Mouse (Mus musculus): Measurements from ENCODE around the gene Tns4. TPM values are rescaled to one million over a fixed set of nuclear protein-coding genes. Genes with fewer than 3 reads are reported as not detected.

Gene Tns4
- polyA plus RNA-seq, 1 experiment from 2014 or later: 0.13 TPM

- 67% methylated on average over 5 of the region's 5 CpGs for WGBS (ENCODE audit: insufficient replicate concordance)
- no peaks in the 10 kb centered on the region for H3K9me3 ChIP-seq (replicated peaks; ENCODE audit: control insufficient read depth, low read length)
Measured at GRCm38 (mm10) chr11:99076744-99077319, 12.3 kb downstream of the Tns4 start.

DNA sequence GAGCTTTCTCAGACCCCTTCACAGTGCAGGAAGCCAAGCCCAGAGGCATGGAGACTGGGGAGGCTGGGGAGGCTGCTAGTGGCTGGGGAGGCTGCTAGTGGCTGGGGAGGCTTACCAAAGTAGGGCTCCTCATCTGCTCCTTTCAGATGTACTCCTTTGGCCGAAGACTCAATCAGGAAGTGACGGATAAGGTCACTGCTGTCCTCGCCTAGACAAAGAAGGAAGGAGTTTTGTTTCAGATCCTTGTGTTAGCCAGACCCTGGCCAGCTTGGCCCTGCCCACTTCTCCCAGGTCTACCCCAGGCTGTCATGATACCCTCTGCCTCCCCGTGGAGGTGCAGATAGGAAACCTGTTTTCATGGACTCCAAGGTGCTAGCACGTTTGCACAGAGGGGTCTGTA lies 15.3 kb downstream of the Tns4 start:
- no peaks in the 10 kb centered on the region; the same call in 1 of the 2 replicates for H3K27me3 ChIP-seq (ENCODE audit: control insufficient read depth, insufficient read depth, low read length)
- H3K9ac ChIP-seq (ENCODE audit: low read depth, low read length): no peak overlapping the region
- no peak overlapping the region for H3K27ac ChIP-seq (ENCODE audit: low read depth, low read length)
- 45% methylated on average over 5 of the region's 5 CpGs for WGBS (ENCODE audit: insufficient replicate concordance)
- no peak for ATAC-seq (replicated peaks; ENCODE audit: insufficient number of reproducible peaks, low FRiP score, low TSS enrichment)
- H3K36me3 ChIP-seq (ENCODE audit: control insufficient read depth, insufficient read depth, low read length): no peaks in the 10 kb centered on the region
- H3K4me1 ChIP-seq (ENCODE audit: control insufficient read depth, insufficient read depth, low read length): peaks cover 6% of the 10 kb centered on the region; the same call in 1 of the 2 replicates
- no peaks in the 10 kb centered on the region for H3K9me3 ChIP-seq (replicated peaks; ENCODE audit: control insufficient read depth, low read length)
- no peak overlapping the region for H3K4me3 ChIP-seq (ENCODE audit: low read depth, low read length)
- no peak overlapping the region for H3K4me2 ChIP-seq

More at GRCm38 (mm10) chr11:99076744-99077319, 12.3 kb downstream of the Tns4 start:
- Histone ChIP-seq H3K9ac (ENCODE audit: low read depth, low read length) (no peak overlapping the region), H3K4me3 (ENCODE audit: low read depth, low read length) (no peak overlapping the region), H3K27me3 (ENCODE audit: control insufficient read depth, insufficient read depth, low read length) (no peaks in the 10 kb centered on the region; the same call in 1 of the 2 replicates), H3K4me1 (ENCODE audit: control insufficient read depth, insufficient read depth, low read length) (0 out of 2 replicates have a peak, but pooled peaks cover 6% of the 10 kb centered on the region), H3K4me2 (no peak overlapping the region), H3K27ac (ENCODE audit: low read depth, low read length) (no peak overlapping the region), H3K36me3 (ENCODE audit: control insufficient read depth, insufficient read depth, low read length) (no peaks in the 10 kb centered on the region)
- no peak for ATAC-seq (replicated peaks; ENCODE audit: insufficient number of reproducible peaks, low FRiP score, low TSS enrichment)

GRCm38 (mm10) chr11:99071866-99072265 lies 17.2 kb downstream of the Tns4 start:
- no peak overlapping the region for H3K9ac ChIP-seq (ENCODE audit: low read depth, low read length)
- H3K27me3 ChIP-seq (ENCODE audit: control insufficient read depth, insufficient read depth, low read length): no peaks in the 10 kb centered on the region
- no peaks in the 10 kb centered on the region for H3K9me3 ChIP-seq (replicated peaks; ENCODE audit: control insufficient read depth, low read length)
- H3K4me2 ChIP-seq: no peak overlapping the region
- H3K4me1 ChIP-seq (ENCODE audit: control insufficient read depth, insufficient read depth, low read length): peaks cover 6% of the 10 kb centered on the region; the same call in 1 of the 2 replicates
- no peak overlapping the region for H3K4me3 ChIP-seq (ENCODE audit: low read depth, low read length)
- no peaks in the 10 kb centered on the region for H3K36me3 ChIP-seq (ENCODE audit: control insufficient read depth, insufficient read depth, low read length)
- H3K27ac ChIP-seq (ENCODE audit: low read depth, low read length): no peak overlapping the region
- 9% methylated on average over 6 of the region's 6 CpGs for WGBS (ENCODE audit: insufficient replicate concordance)
- ATAC-seq (replicated peaks; ENCODE audit: insufficient number of reproducible peaks, low FRiP score, low TSS enrichment): peak; percentile 40; the same call in 1 of the 2 replicates

DNA sequence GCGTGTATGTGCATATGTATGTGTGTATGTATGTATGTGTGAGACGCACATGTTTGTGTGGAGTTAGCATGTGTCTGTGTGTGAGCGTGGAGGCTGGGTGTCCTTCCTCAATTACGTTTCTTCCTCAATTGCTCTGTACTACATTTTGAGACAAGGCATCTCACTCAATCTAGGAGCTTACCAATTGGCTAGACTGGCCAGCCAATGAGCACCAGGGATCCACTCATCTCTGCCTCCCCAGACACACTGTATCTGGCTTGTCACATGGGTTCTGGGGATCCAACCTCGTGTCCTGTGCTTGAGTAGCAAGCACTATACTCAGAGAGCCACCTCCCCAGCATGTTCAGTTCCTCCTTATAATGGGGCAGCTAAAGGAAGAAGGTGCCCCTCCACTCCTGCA lies 20.7 kb downstream of the Tns4 start:
- ATAC-seq (replicated peaks; ENCODE audit: insufficient number of reproducible peaks, low FRiP score, low TSS enrichment): no peak
- 83% methylated on average over 5 of the region's 5 CpGs for WGBS (ENCODE audit: insufficient replicate concordance)
- Histone ChIP-seq H3K36me3 (ENCODE audit: control insufficient read depth, insufficient read depth, low read length) (no peaks in the 10 kb centered on the region), H3K4me3 (ENCODE audit: low read depth, low read length) (no peak overlapping the region), H3K4me1 (ENCODE audit: control insufficient read depth, insufficient read depth, low read length) (peaks cover 11% of the 10 kb centered on the region), H3K4me2 (no peak overlapping the region), H3K9me3 (replicated peaks; ENCODE audit: control insufficient read depth, low read length) (no peaks in the 10 kb centered on the region), H3K27me3 (ENCODE audit: control insufficient read depth, insufficient read depth, low read length) (no peaks in the 10 kb centered on the region), H3K9ac (ENCODE audit: low read depth, low read length) (no peak overlapping the region), H3K27ac (ENCODE audit: low read depth, low read length) (no peak overlapping the region)

DNA sequence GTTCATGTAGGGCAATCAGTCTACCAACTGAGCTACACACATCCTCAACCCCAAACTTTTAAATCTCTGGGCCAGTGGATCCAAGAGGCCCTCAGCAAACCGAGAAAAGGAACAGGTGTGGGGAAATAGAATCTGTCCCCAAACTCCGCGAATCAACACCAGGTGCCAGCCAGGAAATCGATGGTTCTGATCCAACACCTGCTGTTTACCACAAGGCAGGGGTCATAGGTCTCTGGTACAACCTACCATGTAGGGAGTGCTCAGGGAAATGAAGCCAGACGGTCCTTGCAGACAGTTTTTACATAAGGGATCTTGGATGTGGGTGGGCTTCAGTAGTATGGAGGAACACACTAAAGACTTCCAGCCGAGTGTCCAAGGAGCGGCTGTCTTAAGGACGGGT lies 21.5 kb downstream of the Tns4 start:
- H3K4me2 ChIP-seq: no peak overlapping the region
- no peak overlapping the region for H3K4me3 ChIP-seq (ENCODE audit: low read depth, low read length)
- H3K9ac ChIP-seq (ENCODE audit: low read depth, low read length): no peak overlapping the region
- no peaks in the 10 kb centered on the region for H3K27me3 ChIP-seq (ENCODE audit: control insufficient read depth, insufficient read depth, low read length)
- H3K9me3 ChIP-seq (replicated peaks; ENCODE audit: control insufficient read depth, low read length): no peaks in the 10 kb centered on the region
- no peak for ATAC-seq (replicated peaks; ENCODE audit: insufficient number of reproducible peaks, low FRiP score, low TSS enrichment)
- no peak overlapping the region for H3K27ac ChIP-seq (ENCODE audit: low read depth, low read length)
- H3K36me3 ChIP-seq (ENCODE audit: control insufficient read depth, insufficient read depth, low read length): no peaks in the 10 kb centered on the region
- WGBS (ENCODE audit: insufficient replicate concordance): 85% methylated on average over 8 of the region's 8 CpGs
- H3K4me1 ChIP-seq (ENCODE audit: control insufficient read depth, insufficient read depth, low read length): peaks cover 15% of the 10 kb centered on the region

- peak; percentile 63; the same call in 1 of the 2 replicates for ATAC-seq (replicated peaks; ENCODE audit: insufficient number of reproducible peaks, low FRiP score, low TSS enrichment)
- Histone ChIP-seq H3K4me2 (peak overlapping the region; percentile 1; the same call in 1 of the 2 replicates), H3K9ac (ENCODE audit: low read depth, low read length) (no peak overlapping the region; the same call in 1 of the 2 replicates), H3K9me3 (replicated peaks; ENCODE audit: control insufficient read depth, low read length) (no peaks in the 10 kb centered on the region), H3K27me3 (ENCODE audit: control insufficient read depth, insufficient read depth, low read length) (no peaks in the 10 kb centered on the region), H3K4me3 (ENCODE audit: low read depth, low read length) (no peak overlapping the region), H3K27ac (ENCODE audit: low read depth, low read length) (no peak overlapping the region), H3K36me3 (ENCODE audit: control insufficient read depth, insufficient read depth, low read length) (no peaks in the 10 kb centered on the region), H3K4me1 (ENCODE audit: control insufficient read depth, insufficient read depth, low read length) (peaks cover 9% of the 10 kb centered on the region; the same call in 1 of the 2 replicates)
- 5% methylated on average over 2 of the region's 2 CpGs for WGBS (ENCODE audit: insufficient replicate concordance)
Measured at GRCm38 (mm10) chr11:99065979-99066378, 23.1 kb downstream of the Tns4 start.

- peak; percentile 4; the same call in 1 of the 2 replicates for ATAC-seq (replicated peaks; ENCODE audit: insufficient number of reproducible peaks, low FRiP score, low TSS enrichment)
- Histone ChIP-seq H3K9me3 (replicated peaks; ENCODE audit: control insufficient read depth, low read length) (no peaks in the 10 kb centered on the region), H3K4me2 (peak overlapping the region; percentile 1; the same call in 1 of the 2 replicates), H3K4me1 (ENCODE audit: control insufficient read depth, insufficient read depth, low read length) (peaks cover 9% of the 10 kb centered on the region; the same call in 1 of the 2 replicates), H3K36me3 (ENCODE audit: control insufficient read depth, insufficient read depth, low read length) (no peaks in the 10 kb centered on the region), H3K27me3 (ENCODE audit: control insufficient read depth, insufficient read depth, low read length) (no peaks in the 10 kb centered on the region), H3K9ac (ENCODE audit: low read depth, low read length) (no peak overlapping the region), H3K4me3 (ENCODE audit: low read depth, low read length) (no peak overlapping the region), H3K27ac (ENCODE audit: low read depth, low read length) (no peak overlapping the region)
- WGBS (ENCODE audit: insufficient replicate concordance): 61% methylated on average over 3 of the region's 3 CpGs
Measured at GRCm38 (mm10) chr11:99065353-99065752, 23.8 kb downstream of the Tns4 start.

GRCm38 (mm10) chr11:99063406-99064131 lies 25.5 kb downstream of the Tns4 start:
- Histone ChIP-seq H3K27me3 (ENCODE audit: control insufficient read depth, insufficient read depth, low read length) (no peaks in the 10 kb centered on the region), H3K36me3 (ENCODE audit: control insufficient read depth, insufficient read depth, low read length) (no peaks in the 10 kb centered on the region), H3K27ac (ENCODE audit: low read depth, low read length) (no peak overlapping the region; the same call in 1 of the 2 replicates), H3K4me1 (ENCODE audit: control insufficient read depth, insufficient read depth, low read length) (peaks cover 9% of the 10 kb centered on the region; the same call in 1 of the 2 replicates), H3K4me3 (ENCODE audit: low read depth, low read length) (no peak overlapping the region), H3K4me2 (no peak overlapping the region), H3K9me3 (replicated peaks; ENCODE audit: control insufficient read depth, low read length) (peaks cover 6% of the 10 kb centered on the region; the same call in 1 of the 2 replicates), H3K9ac (ENCODE audit: low read depth, low read length) (no peak overlapping the region)
- WGBS (ENCODE audit: insufficient replicate concordance): 25% methylated on average over 8 of the region's 8 CpGs
- no peak for ATAC-seq (replicated peaks; ENCODE audit: insufficient number of reproducible peaks, low FRiP score, low TSS enrichment)
